Mouse (Mus musculus) heart, postnatal 36 days (tissue): ENCODE data around the gene Calhm4. TPM values are rescaled to one million over a fixed set of nuclear protein-coding genes. Genes with fewer than 3 reads are reported as not detected.

Source experiments
- DNase-seq, 2 experiments: peaks; one replicate each; pipeline ENCODE4 v3.0.0; 2021 to 2022
- intact Hi-C: fragments of 180-260 bp; cut with DNase I; formaldehyde crosslinking; loops from one replicate; pipeline ENCODE4 v1.15.1; 2025
- total RNA-seq, 2 experiments: library from RNA; stranded (reverse); gene quantifications; 2 replicates each; pipeline ENCODE4 v1.2.3; 2021

Gene Calhm4
- not detected for total RNA-seq

- no peak for DNase-seq
- intact Hi-C loops = no loop called here
These were observed at the start of gene Calhm4 for GRCm38 (mm10) chr10:34044210-34044609. TSS of gene Calhm4 (minus strand) at chr10:34044310.

DNA sequence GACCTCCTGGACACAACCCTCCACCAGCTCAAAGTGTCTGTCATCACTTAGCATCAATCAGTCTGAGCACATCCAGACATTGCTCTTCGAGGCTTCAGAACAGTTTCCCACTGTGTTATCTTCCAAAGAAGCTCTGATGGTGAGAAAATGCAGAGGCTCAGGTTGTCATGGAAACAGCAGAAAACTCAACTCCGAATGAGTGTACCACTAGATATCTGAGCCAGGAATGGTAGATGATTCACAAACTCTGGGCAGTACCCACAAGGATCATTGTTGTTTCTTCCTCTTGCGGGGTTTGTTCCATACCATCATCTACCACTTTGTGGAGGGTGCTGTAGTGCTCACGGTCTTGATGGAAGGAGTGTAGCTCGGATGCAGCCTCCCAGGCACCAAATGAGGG lies 47.8 kb upstream of the Calhm4 start:
- no peak for DNase-seq
- intact Hi-C loops = no loop called here

GRCm38 (mm10) chr10:34090481-34090880 lies 46.4 kb upstream of the Calhm4 start:
- DNase-seq = no peak
- intact Hi-C loops = no loop called here

GRCm38 (mm10) chr10:34089517-34089916 lies 45.4 kb upstream of the Calhm4 start:
- intact Hi-C loops = no loop called here
- DNase-seq = no peak

GRCm38 (mm10) chr10:34088515-34088914 lies 44.4 kb upstream of the Calhm4 start:
- DNase-seq = no peak
- intact Hi-C loops = no loop called here

GRCm38 (mm10) chr10:34086514-34086913 lies 42.4 kb upstream of the Calhm4 start:
- DNase-seq = no peak
- intact Hi-C loops = no loop called here

DNA sequence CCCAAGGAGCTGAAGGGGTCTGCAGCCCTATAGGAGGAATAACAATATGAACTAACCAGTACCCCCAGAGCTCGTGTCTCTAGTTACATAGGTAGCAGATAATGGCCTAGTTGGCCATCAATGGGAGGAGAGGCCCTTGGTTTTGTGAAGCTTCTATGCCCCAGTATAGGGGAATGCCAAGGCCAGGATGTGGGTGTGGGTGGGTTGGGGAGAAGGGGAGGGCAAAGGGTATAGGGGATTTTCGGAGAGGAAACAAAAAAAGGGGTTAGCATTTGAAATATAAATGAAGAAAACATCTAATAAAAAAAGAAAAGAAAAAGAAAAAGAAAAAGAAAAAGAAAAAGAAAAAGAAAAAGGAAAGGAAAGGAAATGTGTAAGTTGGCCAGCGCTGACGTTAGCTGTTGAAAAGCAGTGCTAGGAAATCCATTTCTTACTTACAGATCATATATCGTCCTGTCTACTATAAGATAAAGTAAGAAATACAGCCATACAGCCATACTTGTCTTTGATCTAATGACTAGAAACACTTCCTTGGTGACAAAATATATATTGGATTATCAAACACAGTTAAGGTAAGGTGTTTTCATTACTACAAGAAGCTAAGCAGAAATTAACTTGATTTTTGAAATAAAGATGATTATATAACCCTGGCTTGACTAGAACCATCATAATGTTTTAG lies 30.6 kb upstream of the Calhm4 start:
- no peak for DNase-seq
- intact Hi-C loops = no loop called here

GRCm38 (mm10) chr10:34071650-34072049 lies 27.5 kb upstream of the Calhm4 start:
- no peak for DNase-seq
- intact Hi-C loops = no loop called here

GRCm38 (mm10) chr10:34070999-34071492 lies 26.9 kb upstream of the Calhm4 start:
- no peak for DNase-seq
- intact Hi-C loops = no loop called here

DNA sequence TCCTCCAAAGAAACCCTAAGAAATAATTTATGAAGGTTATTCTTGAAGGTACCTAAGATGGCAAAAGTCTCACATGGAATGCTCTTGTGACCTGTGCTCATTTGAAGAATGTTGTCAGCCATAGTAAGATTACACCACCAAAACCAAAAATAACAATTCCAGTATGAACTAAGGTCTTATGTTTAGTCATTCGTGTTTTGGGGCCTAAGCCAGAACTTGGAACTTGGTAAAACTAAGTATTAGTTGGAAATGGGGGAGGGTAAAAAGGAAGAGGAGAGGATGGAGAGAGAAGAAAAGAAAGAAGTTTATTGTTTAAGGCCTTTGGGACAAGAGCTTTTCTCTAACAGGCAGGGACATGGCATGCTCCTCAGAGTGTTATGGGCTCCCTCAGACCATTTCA lies 25.5 kb upstream of the Calhm4 start:
- intact Hi-C loops = no loop called here
- no peak for DNase-seq

DNA sequence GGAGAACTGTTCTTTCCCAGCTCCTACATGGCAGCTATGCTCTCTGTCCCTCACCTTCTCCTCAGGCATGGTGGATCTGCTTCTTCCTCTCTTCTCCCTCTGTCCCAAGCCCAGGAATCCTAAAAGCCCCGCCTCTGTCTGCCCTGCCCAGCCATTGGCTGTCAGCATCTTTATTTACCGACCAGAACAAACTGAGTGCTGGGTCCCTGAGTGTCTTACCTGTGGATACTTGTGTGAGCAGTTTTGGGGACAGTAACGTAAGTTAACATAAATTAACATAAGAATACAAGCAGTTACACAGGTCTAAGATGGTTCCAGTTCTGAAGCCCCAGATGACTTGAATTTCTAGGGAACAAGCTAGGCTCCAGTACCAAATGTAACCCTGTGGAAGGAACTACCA lies 22.5 kb upstream of the Calhm4 start:
- intact Hi-C loops = no loop called here
- DNase-seq = no peak

GRCm38 (mm10) chr10:34053987-34054386 lies 9.9 kb upstream of the Calhm4 start:
- no peak for DNase-seq
- intact Hi-C loops = no loop called here

DNA sequence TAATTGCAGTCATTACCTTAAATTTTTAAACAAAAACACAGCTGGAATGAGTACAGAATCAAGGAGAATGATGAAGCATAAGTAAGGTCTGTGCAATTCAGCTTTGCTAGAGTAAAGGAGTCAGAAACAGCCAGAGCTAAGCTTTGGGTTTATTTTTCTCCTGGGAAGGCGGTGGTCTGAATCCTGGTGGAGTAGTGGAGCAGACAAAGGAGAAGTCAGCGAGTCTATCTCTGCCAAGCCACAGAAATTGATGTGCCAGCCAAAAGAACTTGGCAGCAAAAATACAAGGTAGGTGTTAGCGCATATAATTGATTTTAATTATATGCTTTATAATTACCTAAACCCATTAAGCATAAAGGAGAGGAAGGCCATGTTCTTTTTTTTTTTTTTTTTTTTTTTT lies 6.7 kb downstream of the Calhm4 start, which contains the start of gene Trappc3l:
TSS of gene Trappc3l (plus strand) at position 197 of the 400 bp plus-strand sequence.
- no peak for DNase-seq
- intact Hi-C loops = loop anchor here (2.0 to 5.0 kb wide), 2 partner anchors 59 to 195 kb away; partner anchors contain the start of gene Calhm5

DNA sequence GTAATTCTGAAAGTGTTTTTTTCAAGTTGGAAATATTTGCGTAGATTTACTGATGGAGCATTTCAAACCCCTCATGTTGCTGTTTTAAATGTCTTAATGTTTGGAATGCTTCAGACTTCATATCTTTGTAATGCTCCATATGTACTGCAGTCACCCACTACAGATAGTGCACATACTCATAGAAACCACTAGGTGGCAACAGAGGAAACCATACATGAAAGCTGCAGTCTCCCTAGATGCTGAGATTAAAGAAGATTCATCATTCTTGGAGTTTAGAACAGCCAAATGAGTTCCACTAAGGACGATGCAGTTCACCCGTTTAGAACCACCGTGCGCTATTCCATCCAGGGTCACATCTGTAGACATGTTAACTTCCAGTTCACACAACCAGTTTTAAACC lies 7.5 kb downstream of the Calhm4 start:
- intact Hi-C loops = loop anchor here (1.0 to 5.0 kb wide), 3 partner anchors 60 to 292 kb away; partner anchors contain the start of gene Calhm5
- DNase-seq = no peak

GRCm38 (mm10) chr10:34033630-34034305 lies 10.3 kb downstream of the Calhm4 start:
- intact Hi-C loops = loop anchor here (2.0 kb wide), 1 partner anchor 249 kb away; the partner anchor contains the start of gene Tspyl1

DNA sequence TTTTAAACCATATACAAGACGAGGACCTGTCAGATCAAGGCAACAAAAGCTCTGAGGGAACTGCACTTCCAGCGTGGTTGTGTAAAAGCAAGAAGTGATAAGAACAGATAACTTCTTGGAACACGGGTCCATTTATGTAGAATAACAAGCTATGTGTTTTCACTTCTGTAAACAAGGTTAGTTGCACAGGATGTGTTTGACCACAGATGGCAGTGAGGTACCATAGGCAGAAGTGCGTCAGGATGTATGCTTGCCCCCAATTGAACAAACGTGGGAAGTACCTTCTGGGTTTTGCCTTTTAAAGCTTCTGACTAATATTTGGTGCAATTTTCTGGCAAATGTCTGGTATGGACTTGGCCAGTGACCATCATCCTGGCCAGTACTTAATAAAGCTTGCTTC lies 13.8 kb downstream of the Calhm4 start:
- intact Hi-C loops = no loop called here

More at GRCm38 (mm10) chr10:34033630-34034305, 10.3 kb downstream of the Calhm4 start:
- peak; percentile 66 to 76 for DNase-seq

GRCm38 (mm10) chr10:34019302-34020075 lies 24.6 kb downstream of the Calhm4 start, which contains the start of gene Rwdd1:
TSS of gene Rwdd1 (minus strand) at chr10:34019624.
- DNase-seq = peak; percentile 96 to 97
- intact Hi-C loops = loop anchor here (2.0 to 10.0 kb wide), 2 partner anchors 263 to 395 kb away; partner anchors contain the start of genes Nt5dc1 and Tspyl1

More for the DNA sequence above, 13.8 kb downstream of the Calhm4 start:
- no peak for DNase-seq

DNA sequence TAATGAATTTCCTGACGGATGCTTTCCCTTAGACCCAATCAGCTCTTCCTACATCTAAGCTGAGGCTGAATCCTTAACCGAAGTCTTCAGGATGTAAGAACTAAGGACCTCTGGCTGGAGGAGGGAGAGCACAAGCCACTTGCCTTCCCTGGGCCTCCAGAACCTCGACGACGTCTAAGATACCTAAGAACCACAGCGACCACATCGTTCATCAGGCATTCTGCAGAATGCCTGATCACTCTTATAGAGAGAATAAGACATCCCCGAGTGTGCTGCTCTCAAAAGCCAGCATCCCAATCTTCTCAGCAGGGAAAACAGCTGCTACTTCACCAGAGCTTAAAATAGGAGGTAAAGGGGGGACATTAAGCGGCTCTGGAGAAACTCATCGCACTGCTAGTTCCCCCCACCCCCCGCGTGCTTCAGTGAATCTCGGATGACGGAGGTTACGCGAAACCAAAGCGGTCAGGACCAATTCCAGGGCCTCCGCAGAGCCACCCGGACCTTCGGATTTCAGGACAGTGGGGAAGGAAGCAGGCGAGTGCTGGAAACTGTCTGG lies 25.3 kb downstream of the Calhm4 start:
- intact Hi-C loops = loop anchor here (2.0 to 10.0 kb wide), 2 partner anchors 264 to 396 kb away; partner anchors contain the start of genes Nt5dc1 and Tspyl1
- no peak for DNase-seq

- no peak for DNase-seq
- intact Hi-C loops = loop anchor here (10.0 kb wide), 1 partner anchor 402 kb away; the partner anchor contains the start of gene Nt5dc1
These were observed 30.9 kb downstream of the Calhm4 start for GRCm38 (mm10) chr10:34013241-34013640.

- DNase-seq = no peak
- intact Hi-C loops = loop anchor here (10.0 kb wide), 1 partner anchor 402 kb away; the partner anchor contains the start of gene Nt5dc1
These were observed 31.5 kb downstream of the Calhm4 start for GRCm38 (mm10) chr10:34012581-34012980.
